Mouse (Mus musculus) gastrocnemius, postnatal 10 days (tissue): Measurements from ENCODE around the gene H2al1i. TPM values are rescaled to one million over a fixed set of nuclear protein-coding genes. Genes with fewer than 3 reads are reported as not detected.
"Not testable (repeated sequence)": the region's sequence is repeated elsewhere in the genome, so short reads cannot be mapped to it uniquely, and the experiment has no call there.

Experiments
- DNase-seq: peaks from one replicate; pipeline ENCODE4 v3.0.0; 2021; ENCODE audit warnings: mixed read lengths
- long read RNA-seq, 2 experiments: library from polyadenylated mRNA; stranded (forward); transcript quantifications; one replicate each; pipeline ENCODE4 v2.0.0; 2021
- total RNA-seq, 2 experiments: library from RNA; stranded (reverse); gene quantifications; 2 replicates each; pipeline ENCODE4 v1.2.3; 2021

The H2al1i gene
- total RNA-seq = not detected
- long read RNA-seq, experiment 1 = 0 reads
- long read RNA-seq, experiment 2 = 0 reads

GRCm38 (mm10) chrX:11324359-11324758, at the start of gene H2al1i:
Gene H2al1i, plus strand, starts transcription at chrX:11324659.
- not testable (repeated sequence) for DNase-seq

GRCm38 (mm10) chrX:11277083-11277482, 47.4 kb upstream of the H2al1i start:
- DNase-seq = no peak

GRCm38 (mm10) chrX:11280741-11281140, 43.7 kb upstream of the H2al1i start:
- no peak for DNase-seq

GRCm38 (mm10) chrX:11288306-11288882, 36.1 kb upstream of the H2al1i start:
- DNase-seq = no peak

GRCm38 (mm10) chrX:11289244-11289643, 35.2 kb upstream of the H2al1i start:
- no peak for DNase-seq

GRCm38 (mm10) chrX:11298957-11299356, 25.5 kb upstream of the H2al1i start, which contains the start of gene H2al1a:
Gene H2al1a, plus strand, starts transcription at chrX:11299257.
- DNase-seq = not testable (repeated sequence)

GRCm38 (mm10) chrX:11302132-11302531, 22.3 kb upstream of the H2al1i start, which contains the start of gene H2al1b:
Gene H2al1b, plus strand, starts transcription at chrX:11302432.
- DNase-seq = not testable (repeated sequence)

- not testable (repeated sequence) for DNase-seq
Measured at GRCm38 (mm10) chrX:11305355-11305754, 19.1 kb upstream of the H2al1i start, which contains the start of gene H2al1c. Gene H2al1c, plus strand, starts transcription at chrX:11305655.

GRCm38 (mm10) chrX:11308524-11308923, 15.9 kb upstream of the H2al1i start, which contains the start of gene H2al1d:
Gene H2al1d, plus strand, starts transcription at chrX:11308824.
- DNase-seq = not testable (repeated sequence)

GRCm38 (mm10) chrX:11311634-11312033, 12.8 kb upstream of the H2al1i start, which contains the start of gene H2al1e:
Gene H2al1e, plus strand, starts transcription at chrX:11311934.
- DNase-seq = not testable (repeated sequence)

- not testable (repeated sequence) for DNase-seq
Measured at GRCm38 (mm10) chrX:11314858-11315257, 9.6 kb upstream of the H2al1i start, which contains the start of gene H2al1f. Gene H2al1f, plus strand, starts transcription at chrX:11315158.

GRCm38 (mm10) chrX:11317956-11318355, 6.5 kb upstream of the H2al1i start, which contains the start of gene H2al1g:
Gene H2al1g, plus strand, starts transcription at chrX:11318256.
- DNase-seq = not testable (repeated sequence)

GRCm38 (mm10) chrX:11321192-11321591, 3.3 kb upstream of the H2al1i start, which contains the start of gene H2al1h:
Gene H2al1h, plus strand, starts transcription at chrX:11321492.
- DNase-seq = not testable (repeated sequence)

GRCm38 (mm10) chrX:11327522-11327921, 3.1 kb downstream of the H2al1i start, which contains the start of gene H2al1j:
Gene H2al1j, plus strand, starts transcription at chrX:11327822.
- not testable (repeated sequence) for DNase-seq

GRCm38 (mm10) chrX:11345762-11346161, 21.3 kb downstream of the H2al1i start:
- DNase-seq = no peak

- no peak for DNase-seq
Measured at GRCm38 (mm10) chrX:11346756-11347155, 22.3 kb downstream of the H2al1i start.

GRCm38 (mm10) chrX:11360823-11361222, 36.4 kb downstream of the H2al1i start:
- no peak for DNase-seq

GRCm38 (mm10) chrX:11361261-11361660, 36.8 kb downstream of the H2al1i start:
- DNase-seq = no peak

GRCm38 (mm10) chrX:11363890-11364289, 39.4 kb downstream of the H2al1i start:
- no peak for DNase-seq

- no peak for DNase-seq
Measured at GRCm38 (mm10) chrX:11365151-11365550, 40.7 kb downstream of the H2al1i start.
